In the genomic region with DNA sequence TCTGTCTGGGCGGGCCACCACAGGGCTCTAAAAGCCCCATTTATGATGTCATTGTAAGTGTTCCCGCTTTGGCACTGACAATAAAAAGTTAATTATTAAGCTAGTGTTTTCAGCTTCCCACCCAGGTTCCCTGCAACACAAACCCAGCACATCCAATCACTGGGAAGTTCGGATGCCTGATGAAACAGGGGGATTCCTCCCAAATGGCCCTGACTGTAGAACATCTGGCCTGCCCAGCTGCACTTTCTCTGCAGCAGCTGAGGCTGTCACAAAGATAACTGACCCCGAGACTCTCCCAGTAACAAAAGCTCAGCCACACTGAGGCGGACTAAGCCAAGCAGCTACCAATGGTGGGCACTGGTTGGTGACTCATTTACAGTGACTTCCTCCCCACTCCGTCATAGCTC, we compare ENCODE assay signal across 10 mouse cellular contexts. TPM values are rescaled to one million over a fixed set of nuclear protein-coding genes. Genes with fewer than 3 reads are reported as not detected.
DNase-seq lines count a peak whose midpoint lies in the region; ATAC-seq and TF ChIP-seq lines count a peak whose summit lies in the region.
"Had no signal": no experiment of that assay in that cellular context is flagged by ENCODE, and none has a peak within 500 bp of the region (broad histone marks: within the 10 kb centered on the region; RNA-seq: fewer than 3 reads in every experiment).

No protein-coding gene starts in this region.

- peak overlapping the region; percentile 45 for H3ac ChIP-seq in C2C12 (ENCODE audit: control insufficient read depth, insufficient read length, low read depth)

- 11% methylated on average over 6 of the region's 6 CpGs for WGBS in kidney, embryonic 15.5 days
- 10% methylated on average over 6 of the region's 6 CpGs for WGBS in lung, embryonic 16.5 days

- peak; percentile 89 for ATAC-seq in granulocyte monocyte progenitor cell, adult 5-6 weeks (replicated peaks; ENCODE audit: poor library complexity, severe bottlenecking)
- peak; percentile 88 for ATAC-seq in kidney, embryonic 15.5 days (replicated peaks; ENCODE audit: low FRiP score)
- ATAC-seq in lung, embryonic 16.5 days (ENCODE audit: low read depth), result peak; percentile 94

- H3K79me2 ChIP-seq in C2C12 (ENCODE audit: control insufficient read depth, insufficient read depth), result no peaks in the 10 kb centered on the region

- peak overlapping the region; percentile 84 for H3K27ac ChIP-seq in kidney, embryonic 15.5 days
- H3K27ac ChIP-seq in lung, embryonic 16.5 days (ENCODE audit: low read length), result no peak overlapping the region
- H3K27ac ChIP-seq: embryonic facial prominence, embryonic 15.5 days; macrophage had no signal

- H3K9ac ChIP-seq in kidney, embryonic 15.5 days, result 0 out of 2 replicates have a peak overlapping the region, but pooled peaks have one; percentile 5
- H3K9ac ChIP-seq in lung, embryonic 16.5 days (ENCODE audit: low read length), result no peak overlapping the region
- H3K9ac ChIP-seq: embryonic facial prominence, embryonic 15.5 days had no signal

- H3K4me2 ChIP-seq in kidney, embryonic 15.5 days, result peak overlapping the region; percentile 50
- peak overlapping the region; percentile 31 for H3K4me2 ChIP-seq in lung, embryonic 16.5 days (ENCODE audit: low read depth, low read length)
- H3K4me2 ChIP-seq: embryonic facial prominence, embryonic 15.5 days had no signal

- no peak for TF ChIP-seq CTCF in C2C12 (IDR thresholded peaks at IDR 0.05; ENCODE audit: control insufficient read depth, insufficient read depth, insufficient read length)

- DNase-seq in thymus, postnatal 25 days, result no peak
- DNase-seq in neural tube, embryonic 10.5 days (ENCODE audit: extremely low spot score, low spot score), result no peak
- no peak for DNase-seq in thymus, postnatal 4 days
- DNase-seq in Muller cell, postnatal 12 days (ENCODE audit: inconsistent ontology term), result no peak

- H3K4me3 ChIP-seq in C2C12 (ENCODE audit: insufficient read depth, poor library complexity, severe bottlenecking), result no peak overlapping the region
- peak overlapping the region; percentile 24 for H3K4me3 ChIP-seq in kidney, embryonic 15.5 days (replicated peaks)
- H3K4me3 ChIP-seq in lung, embryonic 16.5 days (ENCODE audit: low read length), result peak overlapping the region; percentile 4; the same call in 1 of the 2 replicates
- H3K4me3 ChIP-seq: embryonic facial prominence, embryonic 15.5 days had no signal

- H3K4me1 ChIP-seq in kidney, embryonic 15.5 days, result peaks cover 12% of the 10 kb centered on the region
- H3K4me1 ChIP-seq in lung, embryonic 16.5 days (replicated peaks; ENCODE audit: control insufficient read depth, insufficient read depth, low read length), result peaks cover 12% of the 10 kb centered on the region
- H3K4me1 ChIP-seq: embryonic facial prominence, embryonic 15.5 days had no signal

- no peaks in the 10 kb centered on the region for H3K9me3 ChIP-seq in kidney, embryonic 15.5 days (replicated peaks)
- no peaks in the 10 kb centered on the region for H3K9me3 ChIP-seq in lung, embryonic 16.5 days (ENCODE audit: control insufficient read depth, low read length)
- H3K9me3 ChIP-seq: embryonic facial prominence, embryonic 15.5 days had no signal

- H3K79me3 ChIP-seq in C2C12 (ENCODE audit: low read depth), result no peaks in the 10 kb centered on the region

- no peaks in the 10 kb centered on the region for H3K36me3 ChIP-seq in C2C12 (ENCODE audit: control insufficient read depth, insufficient read depth)
- no peaks in the 10 kb centered on the region for H3K36me3 ChIP-seq in kidney, embryonic 15.5 days
- H3K36me3 ChIP-seq in lung, embryonic 16.5 days (ENCODE audit: control insufficient read depth, insufficient read depth, low read length), result no peaks in the 10 kb centered on the region
- H3K36me3 ChIP-seq: embryonic facial prominence, embryonic 15.5 days had no signal

- no peaks in the 10 kb centered on the region for H3K27me3 ChIP-seq in C2C12 (ENCODE audit: control insufficient read depth, insufficient read depth, insufficient read length)
- H3K27me3 ChIP-seq in kidney, embryonic 15.5 days, result no peaks in the 10 kb centered on the region
- H3K27me3 ChIP-seq in lung, embryonic 16.5 days (ENCODE audit: control insufficient read depth, insufficient read depth, low read depth, low read length), result peaks cover 3% of the 10 kb centered on the region; the same call in 1 of the 2 replicates
- H3K27me3 ChIP-seq: embryonic facial prominence, embryonic 15.5 days had no signal

TF ChIP-seq in C2C12, 6 proteins besides CTCF, POLR2A, EP300 and RAD21:
- no peak for TF ChIP-seq MYOG (IDR thresholded peaks at IDR 0.05; ENCODE audit: control insufficient read depth, extremely low read depth, insufficient read length)
- TF ChIP-seq MYOD1 (IDR thresholded peaks at IDR 0.05; ENCODE audit: control insufficient read depth, insufficient read length, low read depth), result peak; percentile 69

RNA-seq across cellular contexts. Expression of gene Ric8b, which starts 31.2 kb away (rescaled TPM):
- polyA plus RNA-seq in C2C12 (2012; fragmentation: generic; extraction: Trizol), result 6.4 TPM
- total RNA-seq in granulocyte monocyte progenitor cell, adult 5-6 weeks (2014; fragmentation: Nextera tagmentation), result 15.1 and 17.7 TPM in 2 replicates
- 16.6 and 17.8 TPM in 2 replicates for total RNA-seq in granulocyte monocyte progenitor cell, adult 5-6 weeks (2017)
- polyA plus RNA-seq in kidney, embryonic 15.5 days (2015; fragmentation: Nextera tagmentation; extraction: Ambion mirVana), result 22.1 and 23.3 TPM in 2 replicates
- 17.8 and 19.8 TPM in 2 replicates for polyA plus RNA-seq in lung, embryonic 16.5 days (2015; fragmentation: Nextera tagmentation; extraction: Ambion mirVana)
